Mouse (Mus musculus) liver, embryonic 14.5 days (tissue): ENCODE data around the gene Hnrnpf.

Experiments used
- CTCF ChIP-seq: IDR thresholded peaks from 2 replicates; pipeline ENCODE4 v1.5.1; 2016; ENCODE audit warnings: antibody characterized with exemption, low read depth, control low read depth
- EP300 ChIP-seq: IDR thresholded peaks from 2 replicates; pipeline ENCODE4 v1.6.1; 2016; ENCODE audit warnings: antibody characterized with exemption, low read depth

- TF ChIP-seq CTCF (no peak), EP300 (peak; percentile 19; the same call in 1 of the 2 replicates)
Measured at GRCm38 (mm10) chr6:117878700-117879407, 21.3 kb upstream of the Hnrnpf start.
